Mouse (Mus musculus): ENCODE data around the gene Olfr370.

Gene Olfr370

GRCm38 (mm10) chr8:83575561-83576515 is 40.3 kb downstream of the Olfr370 start:
- in situ Hi-C loops (cut with MseI, MboI), result no loop called here

GRCm38 (mm10) chr8:83576516-83576895 is 40.9 kb downstream of the Olfr370 start:
- in situ Hi-C loops (cut with MseI, MboI), result no loop called here

- in situ Hi-C loops (cut with MseI, MboI), result no loop called here
Observed at GRCm38 (mm10) chr8:83576921-83577320, 41.3 kb downstream of the Olfr370 start.

GRCm38 (mm10) chr8:83577384-83577791 is 41.8 kb downstream of the Olfr370 start:
- in situ Hi-C loops (cut with MseI, MboI), result no loop called here

GRCm38 (mm10) chr8:83578131-83579055 is 42.8 kb downstream of the Olfr370 start:
- in situ Hi-C loops (cut with MseI, MboI), result no loop called here

- in situ Hi-C loops (cut with MseI, MboI), result no loop called here
Observed at GRCm38 (mm10) chr8:83579676-83580075, 44.1 kb downstream of the Olfr370 start.

GRCm38 (mm10) chr8:83580826-83581225 is 45.2 kb downstream of the Olfr370 start:
- in situ Hi-C loops (cut with MseI, MboI), result no loop called here

- in situ Hi-C loops (cut with MseI, MboI), result no loop called here
Observed at GRCm38 (mm10) chr8:83582226-83582625, 46.6 kb downstream of the Olfr370 start.

GRCm38 (mm10) chr8:83583236-83583635 is 47.7 kb downstream of the Olfr370 start:
- in situ Hi-C loops (cut with MseI, MboI), result no loop called here

GRCm38 (mm10) chr8:83584771-83585170 is 49.2 kb downstream of the Olfr370 start:
- in situ Hi-C loops (cut with MseI, MboI), result no loop called here

GRCm38 (mm10) chr8:83585333-83585732 is 49.8 kb downstream of the Olfr370 start:
- in situ Hi-C loops (cut with MseI, MboI), result no loop called here

- in situ Hi-C loops (cut with MseI, MboI), result no loop called here
Observed at GRCm38 (mm10) chr8:83587644-83588043, 52.1 kb downstream of the Olfr370 start.

GRCm38 (mm10) chr8:83588886-83589285 is 53.3 kb downstream of the Olfr370 start:
- in situ Hi-C loops (cut with MseI, MboI), result no loop called here

GRCm38 (mm10) chr8:83590488-83591023 is 55.0 kb downstream of the Olfr370 start:
- in situ Hi-C loops (cut with MseI, MboI), result no loop called here

GRCm38 (mm10) chr8:83592682-83593081 is 57.1 kb downstream of the Olfr370 start:
- in situ Hi-C loops (cut with MseI, MboI), result no loop called here

GRCm38 (mm10) chr8:83593325-83594166 is 58.0 kb downstream of the Olfr370 start:
- in situ Hi-C loops (cut with MseI, MboI), result no loop called here

- in situ Hi-C loops (cut with MseI, MboI), result no loop called here
Observed at GRCm38 (mm10) chr8:83594167-83595049, 58.8 kb downstream of the Olfr370 start.
